Mouse (Mus musculus): ENCODE data around the gene Tmed6. TPM values are rescaled to one million over a fixed set of nuclear protein-coding genes. Genes with fewer than 3 reads are reported as not detected.

The Tmed6 gene
- total RNA-seq, 1 experiment: 0.27 TPM

- peaks cover 29% of the 10 kb centered on the region for H3K36me3 ChIP-seq (ENCODE audit: control insufficient read depth, insufficient read depth, low read length, poor library complexity, severe bottlenecking)
- in situ Hi-C loops (cut with MboI; ENCODE audit: low sequenced_read_pairs in 2 of 2, unreplicated experiment in 2 of 2): no loop called here
These were observed 9.1 kb downstream of the Tmed6 start, which contains the start of the genes Cog8 and Nip7 for GRCm38 (mm10) chr8:107056076-107056972. Gene Cog8 (minus strand): TSS chr8:107056689. Gene Nip7 (plus strand): TSS chr8:107056877.

GRCm38 (mm10) chr8:107052046-107052445, 13.4 kb downstream of the Tmed6 start:
- Histone ChIP-seq H3K4me3 (ENCODE audit: insufficient read depth in 1 of 2, low read depth in 1 of 2, low read length in 2 of 2, poor library complexity in 1 of 2, severe bottlenecking in 1 of 2) (no peak overlapping the region), H3K4me1 (ENCODE audit: control insufficient read depth in 2 of 2, insufficient read depth in 2 of 2, low read length in 2 of 2, poor library complexity in 1 of 2) (peaks cover 0 to 7% of the 10 kb centered on the region in 2 experiments; a peak in 3 of 4 replicates), H3K27ac (ENCODE audit: insufficient read depth, low read depth, low read length, poor library complexity, severe bottlenecking) (no peak overlapping the region), H3K9me3 (ENCODE audit: control insufficient read depth, insufficient read depth, low read depth, low read length) (no peaks in the 10 kb centered on the region), H3K9ac (ENCODE audit: insufficient read depth, low read depth, low read length, poor library complexity, severe bottlenecking) (0 out of 2 replicates have a peak overlapping the region, but pooled peaks have one; percentile 2), H3K36me3 (ENCODE audit: control insufficient read depth, insufficient read depth, low read length, poor library complexity, severe bottlenecking) (peaks cover 22% of the 10 kb centered on the region)
- in situ Hi-C loops (cut with MboI; ENCODE audit: low sequenced_read_pairs in 2 of 2, unreplicated experiment in 2 of 2): no loop called here
- TF ChIP-seq ZNF384 (IDR thresholded peaks at IDR 0.05; ENCODE audit: low read depth, low read length): no peak
- TF ChIP-seq HCFC1 (IDR thresholded peaks at IDR 0.05; ENCODE audit: borderline replicate concordance, insufficient read depth, low read length): no peak
- no peak for TF ChIP-seq MAFK (IDR thresholded peaks at IDR 0.05; ENCODE audit: insufficient read depth, low read depth, low read length)
- TF ChIP-seq ZC3H11A (IDR thresholded peaks at IDR 0.05; ENCODE audit: borderline replicate concordance, low read depth, low read length): no peak
- no peak for TF ChIP-seq CHD2 (IDR thresholded peaks at IDR 0.05; ENCODE audit: low read depth, low read length)
- no peak for DNase-seq (ENCODE audit: low read depth, low spot score)

More at GRCm38 (mm10) chr8:107056076-107056972, 9.1 kb downstream of the Tmed6 start, which contains the start of the genes Cog8 and Nip7:
- no peaks in the 10 kb centered on the region for H3K9me3 ChIP-seq (ENCODE audit: control insufficient read depth, insufficient read depth, low read depth, low read length)
- DNase-seq (ENCODE audit: low read depth, low spot score): peak; percentile 97
- peak within 1 kb of the TSS; percentile 86 to 91 for H3K4me3 ChIP-seq (ENCODE audit: insufficient read depth in 1 of 2, low read depth in 1 of 2, low read length in 2 of 2, poor library complexity in 1 of 2, severe bottlenecking in 1 of 2)
- peak within 1 kb of the TSS; percentile 63 for H3K27ac ChIP-seq (ENCODE audit: insufficient read depth, low read depth, low read length, poor library complexity, severe bottlenecking)
- peak within 1 kb of the TSS; percentile 95 for H3K9ac ChIP-seq (ENCODE audit: insufficient read depth, low read depth, low read length, poor library complexity, severe bottlenecking)
- peaks cover 2 to 7% of the 10 kb centered on the region in 2 experiments; a peak in 3 of 4 replicates for H3K4me1 ChIP-seq (ENCODE audit: control insufficient read depth in 2 of 2, insufficient read depth in 2 of 2, low read length in 2 of 2, poor library complexity in 1 of 2)
- TF ChIP-seq ZNF384 (IDR thresholded peaks at IDR 0.05; ENCODE audit: low read depth, low read length) (no peak), MAFK (IDR thresholded peaks at IDR 0.05; ENCODE audit: insufficient read depth, low read depth, low read length) (no peak), CHD2 (IDR thresholded peaks at IDR 0.05; ENCODE audit: low read depth, low read length) (no peak; the same call in 1 of the 2 replicates), HCFC1 (IDR thresholded peaks at IDR 0.05; ENCODE audit: borderline replicate concordance, insufficient read depth, low read length) (peak; percentile 72), ZC3H11A (IDR thresholded peaks at IDR 0.05; ENCODE audit: borderline replicate concordance, low read depth, low read length) (no peak)

- Histone ChIP-seq H3K27ac (ENCODE audit: insufficient read depth, low read depth, low read length, poor library complexity, severe bottlenecking) (no peak overlapping the region), H3K4me3 (ENCODE audit: insufficient read depth in 1 of 2, low read depth in 1 of 2, low read length in 2 of 2, poor library complexity in 1 of 2, severe bottlenecking in 1 of 2) (peak overlapping the region; percentile 79 to 87; a peak in 1 of 4 replicates), H3K9ac (ENCODE audit: insufficient read depth, low read depth, low read length, poor library complexity, severe bottlenecking) (peak overlapping the region; percentile 26; the same call in 1 of the 2 replicates), H3K4me1 (ENCODE audit: control insufficient read depth in 2 of 2, insufficient read depth in 2 of 2, low read length in 2 of 2, poor library complexity in 1 of 2) (no peaks in the 10 kb centered on the region; a peak in 1 of 4 replicates), H3K36me3 (ENCODE audit: control insufficient read depth, insufficient read depth, low read length, poor library complexity, severe bottlenecking) (peaks cover 37% of the 10 kb centered on the region), H3K9me3 (ENCODE audit: control insufficient read depth, insufficient read depth, low read depth, low read length) (no peaks in the 10 kb centered on the region)
- in situ Hi-C loops (cut with MboI; ENCODE audit: low sequenced_read_pairs in 2 of 2, unreplicated experiment in 2 of 2): no loop called here
- no peak for TF ChIP-seq ZNF384 (IDR thresholded peaks at IDR 0.05; ENCODE audit: low read depth, low read length)
- no peak for TF ChIP-seq HCFC1 (IDR thresholded peaks at IDR 0.05; ENCODE audit: borderline replicate concordance, insufficient read depth, low read length)
- no peak for TF ChIP-seq MAFK (IDR thresholded peaks at IDR 0.05; ENCODE audit: insufficient read depth, low read depth, low read length)
- no peak for TF ChIP-seq CHD2 (IDR thresholded peaks at IDR 0.05; ENCODE audit: low read depth, low read length)
- no peak for TF ChIP-seq ZC3H11A (IDR thresholded peaks at IDR 0.05; ENCODE audit: borderline replicate concordance, low read depth, low read length)
- no peak for DNase-seq (ENCODE audit: low read depth, low spot score)
These were observed 16.0 kb downstream of the Tmed6 start for GRCm38 (mm10) chr8:107049480-107049879.

- in situ Hi-C loops (cut with MboI; ENCODE audit: low sequenced_read_pairs in 2 of 2, unreplicated experiment in 2 of 2): no loop called here
- Histone ChIP-seq H3K36me3 (ENCODE audit: control insufficient read depth, insufficient read depth, low read length, poor library complexity, severe bottlenecking) (peaks cover 40% of the 10 kb centered on the region), H3K4me1 (ENCODE audit: control insufficient read depth in 2 of 2, insufficient read depth in 2 of 2, low read length in 2 of 2, poor library complexity in 1 of 2) (no peaks in the 10 kb centered on the region; a peak in 1 of 4 replicates)
These were observed 17.1 kb downstream of the Tmed6 start, which contains the start of gene Pdf for GRCm38 (mm10) chr8:107048061-107048941. Gene Pdf (minus strand): TSS chr8:107048614.

More at GRCm38 (mm10) chr8:107048061-107048941, 17.1 kb downstream of the Tmed6 start, which contains the start of gene Pdf:
- peak; percentile 57; the same call in 1 of the 2 replicates for TF ChIP-seq HCFC1 (IDR thresholded peaks at IDR 0.05; ENCODE audit: borderline replicate concordance, insufficient read depth, low read length)
- TF ChIP-seq MAFK (IDR thresholded peaks at IDR 0.05; ENCODE audit: insufficient read depth, low read depth, low read length): no peak
- DNase-seq (ENCODE audit: low read depth, low spot score): no peak
- Histone ChIP-seq H3K4me3 (ENCODE audit: insufficient read depth in 1 of 2, low read depth in 1 of 2, low read length in 2 of 2, poor library complexity in 1 of 2, severe bottlenecking in 1 of 2) (peak within 1 kb of the TSS; percentile 79 to 87), H3K9ac (ENCODE audit: insufficient read depth, low read depth, low read length, poor library complexity, severe bottlenecking) (peak within 1 kb of the TSS; percentile 90), H3K9me3 (ENCODE audit: control insufficient read depth, insufficient read depth, low read depth, low read length) (no peaks in the 10 kb centered on the region), H3K27ac (ENCODE audit: insufficient read depth, low read depth, low read length, poor library complexity, severe bottlenecking) (peak within 1 kb of the TSS; percentile 78)
